Mouse (Mus musculus): ENCODE results near the gene Nectin2.
"Not testable (repeated sequence)": the region's sequence is repeated elsewhere in the genome, so short reads cannot be mapped to it uniquely, and the experiment has no call there.

Nectin2 gene

DNA sequence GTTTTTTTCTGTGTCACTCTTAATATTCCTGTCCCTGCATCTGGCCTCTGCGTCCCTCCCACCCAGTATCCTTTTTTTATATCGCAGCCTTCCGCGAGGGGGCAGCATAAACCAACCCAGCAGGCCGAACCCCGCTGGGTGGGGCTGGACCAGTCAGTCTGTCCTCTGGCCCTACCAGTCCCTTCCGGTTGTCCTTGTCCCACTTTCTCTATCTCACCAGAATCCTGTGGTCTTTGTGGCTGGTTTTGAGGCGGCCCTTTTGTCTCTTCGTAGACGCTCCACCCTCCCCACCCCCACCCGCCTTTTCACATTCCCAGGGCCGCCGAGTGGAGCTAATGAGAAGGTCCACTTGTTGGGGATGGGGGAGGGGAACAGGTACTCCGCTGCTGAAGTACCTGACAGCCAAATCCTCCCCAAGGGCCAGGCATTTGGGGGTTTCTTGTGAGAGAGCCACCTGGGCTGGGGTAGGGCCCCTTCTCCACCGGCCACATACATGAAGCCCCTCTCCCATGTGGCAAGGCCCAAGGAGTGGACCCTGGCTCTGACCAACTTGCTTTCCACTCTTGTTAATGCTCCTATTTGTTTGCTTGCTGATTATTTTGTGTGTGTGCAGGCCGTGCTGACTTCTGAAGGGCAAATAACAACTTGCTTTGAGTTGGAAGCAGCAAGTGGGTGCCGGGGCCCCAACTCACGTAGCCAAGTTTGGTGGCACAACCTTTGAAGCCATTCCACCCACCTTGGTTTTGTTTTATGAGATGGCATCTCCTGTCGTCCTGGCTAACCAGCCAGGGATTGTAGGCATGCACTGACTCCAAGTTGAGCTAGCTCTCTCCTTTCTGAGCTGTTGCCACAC, at the start of gene Nectin2:
Gene Nectin2 (minus strand): TSS at position 267 of the 853 bp plus-strand sequence.
- peak; percentile 49 to 53 for DNase-seq

DNA sequence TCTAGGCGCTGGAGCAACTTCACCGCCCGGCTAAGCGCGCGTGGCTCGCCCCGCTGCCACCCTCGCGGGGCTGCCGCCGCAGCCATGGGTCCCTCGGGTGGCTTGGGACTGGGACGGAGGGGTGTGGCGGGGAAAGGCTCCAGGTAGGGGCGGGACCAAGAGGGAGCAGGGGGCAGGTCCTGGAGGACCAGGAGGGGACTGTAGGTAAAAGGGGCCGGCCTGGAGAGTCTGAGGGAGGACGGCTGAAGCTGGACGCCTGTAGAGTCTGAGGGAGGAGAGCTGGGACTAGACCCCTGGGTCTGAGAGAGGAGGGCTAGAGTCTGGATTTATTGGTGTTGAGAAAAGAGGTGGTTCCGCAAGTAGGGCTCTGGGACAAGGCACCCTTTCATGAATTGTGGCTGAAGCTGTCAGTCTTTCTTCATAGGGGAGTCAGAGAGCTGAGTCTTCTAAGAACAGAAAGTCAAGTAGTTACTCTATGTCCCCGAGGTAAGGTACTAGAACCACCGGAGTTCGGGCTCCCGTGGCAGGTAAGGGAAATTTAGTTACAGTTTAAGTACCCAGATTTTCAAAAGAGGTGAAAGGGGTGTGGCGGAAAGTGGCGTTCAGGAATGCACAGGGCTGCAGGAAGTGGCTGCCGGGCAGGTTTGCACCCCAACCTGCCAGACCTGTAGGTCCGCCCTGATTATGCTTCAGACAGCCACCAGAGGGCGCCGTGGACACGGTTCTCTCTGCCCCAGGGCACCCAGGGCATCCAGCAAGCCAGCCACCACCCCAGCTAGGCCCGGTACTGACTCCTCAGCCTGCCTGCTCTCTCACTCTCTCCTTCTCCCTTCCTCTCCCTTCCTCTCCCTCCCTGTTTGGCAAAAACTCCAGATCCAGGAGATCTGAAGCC, 46.7 kb upstream of the Nectin2 start, which contains the start of gene Cblc:
Gene Cblc (minus strand): TSS at position 113 of the 892 bp plus-strand sequence.
- peak; percentile 46 to 57 for DNase-seq

DNA sequence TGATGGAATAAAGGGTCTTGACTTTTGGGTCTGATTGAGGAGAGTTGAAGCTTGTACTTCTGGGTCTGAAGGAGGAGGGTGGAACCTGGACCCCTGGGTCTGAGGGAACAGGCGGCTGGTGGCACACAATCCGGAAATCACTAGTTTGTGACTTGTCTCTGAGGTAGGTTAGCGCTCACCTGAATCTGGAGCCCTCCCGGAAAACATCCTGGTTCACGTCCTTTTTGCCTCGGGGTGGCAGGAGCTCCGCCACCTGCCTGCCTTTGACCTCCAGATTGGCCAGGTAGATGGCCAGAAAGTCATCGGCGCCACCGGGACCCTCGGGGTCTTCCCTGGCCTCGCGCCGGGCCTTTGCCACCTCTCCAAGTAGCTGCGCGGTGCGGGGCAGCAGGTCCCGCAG, 46.0 kb upstream of the Nectin2 start:
- no peak for DNase-seq

DNA sequence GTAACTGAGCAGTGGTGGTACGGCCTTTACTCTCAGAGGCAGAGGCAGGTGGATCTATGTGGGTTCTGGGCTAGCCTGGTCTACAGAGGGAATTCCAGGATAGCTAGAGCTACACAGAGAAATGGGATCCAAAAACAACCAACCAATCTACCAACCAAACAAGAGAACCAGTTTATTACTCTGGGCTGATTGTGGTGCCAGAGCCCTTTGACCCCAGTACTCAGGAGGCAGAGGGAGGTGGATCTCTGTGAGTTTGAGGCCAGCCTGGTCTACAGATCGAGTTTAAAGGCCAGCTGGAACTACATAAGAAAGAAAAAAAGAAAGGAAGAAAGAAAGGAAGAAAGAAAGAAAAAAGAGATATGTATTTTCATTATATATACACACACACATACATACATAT, 45.0 kb upstream of the Nectin2 start:
- DNase-seq = no peak

DNA sequence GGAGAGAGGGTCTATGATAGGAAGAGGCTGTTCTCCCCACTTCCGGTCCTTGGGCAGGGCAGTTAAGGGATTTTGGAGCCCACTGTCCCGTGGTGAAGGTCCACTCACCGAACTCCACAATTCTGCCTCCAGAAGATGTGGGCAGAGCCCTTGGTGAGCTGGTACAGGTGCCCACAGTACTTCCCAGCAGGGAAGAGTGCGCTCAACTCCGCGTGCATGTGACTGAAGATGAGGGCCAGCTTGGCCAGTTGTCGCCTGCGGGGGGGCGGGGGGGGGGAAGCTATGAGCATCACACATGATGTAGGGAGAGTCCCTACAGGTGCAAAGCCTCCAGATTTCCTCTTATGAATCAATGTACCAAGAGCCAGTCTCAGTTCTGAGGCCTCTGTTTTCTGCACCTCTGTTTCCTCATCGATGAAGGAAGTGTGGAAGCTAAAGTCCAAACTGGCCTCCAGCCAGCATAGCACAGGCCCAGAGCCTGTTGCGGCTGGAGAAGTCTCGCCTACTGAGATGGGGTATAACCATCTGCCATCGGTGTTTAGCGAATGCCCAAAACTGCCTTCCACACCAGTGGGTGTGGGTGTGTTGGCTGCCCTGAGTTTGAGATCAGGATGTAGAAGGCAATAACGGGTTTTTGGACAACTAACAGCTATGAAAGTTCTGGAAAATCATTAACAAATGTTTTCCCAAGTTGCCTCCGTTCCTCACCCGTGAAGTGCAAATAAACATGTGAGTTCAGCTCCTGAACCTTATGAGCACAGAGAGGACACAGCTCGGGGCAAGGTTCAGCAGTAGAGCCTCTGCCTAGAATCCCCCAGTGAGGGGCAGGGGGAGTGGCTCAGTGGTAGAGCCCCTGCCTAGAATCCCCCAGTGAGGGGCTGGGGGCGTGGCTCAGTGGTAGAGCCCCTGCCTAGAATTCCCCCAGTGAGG, 42.7 kb upstream of the Nectin2 start:
- DNase-seq = no peak

DNA sequence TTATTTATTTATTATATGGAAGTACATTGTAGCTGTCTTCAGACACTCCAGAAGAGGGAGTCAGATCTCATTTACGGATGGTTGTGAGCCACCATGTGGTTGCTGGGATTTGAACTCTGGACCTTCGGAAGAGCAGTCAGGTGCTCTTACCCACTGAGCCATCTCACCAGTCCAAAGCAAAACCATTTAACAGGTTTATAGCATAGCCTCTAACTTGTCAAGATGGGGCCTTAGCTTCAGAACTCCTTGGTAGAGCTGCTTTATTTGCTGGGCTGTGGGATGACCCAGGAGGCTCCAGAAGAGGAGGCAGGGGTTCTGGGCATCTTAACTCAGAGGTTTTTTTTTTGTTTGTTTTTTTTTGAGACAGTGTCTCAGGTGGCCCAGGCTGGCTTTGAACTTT, 41.2 kb upstream of the Nectin2 start:
- not testable (repeated sequence) for DNase-seq

DNA sequence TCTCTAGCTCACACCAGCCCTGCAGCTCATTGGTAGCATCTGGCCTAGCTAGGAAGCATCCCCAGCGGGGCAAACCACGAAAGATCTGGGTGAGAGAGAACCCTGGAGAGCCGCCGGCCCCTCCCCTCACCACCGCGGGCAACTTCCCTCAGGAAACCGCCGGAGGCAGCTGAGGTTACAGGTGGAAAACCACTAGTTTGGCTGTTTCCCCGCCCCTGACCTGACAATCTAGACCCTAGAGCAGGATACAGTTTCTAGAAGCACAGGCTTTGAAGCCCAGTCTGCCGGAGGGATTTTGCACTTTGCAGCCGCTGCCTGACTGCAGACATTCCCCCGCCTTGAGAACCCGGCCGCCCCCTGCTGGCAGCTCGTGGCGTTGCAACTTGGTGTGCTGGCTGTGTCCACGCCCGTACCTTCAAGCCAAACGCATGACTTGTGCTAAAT, 39.6 kb upstream of the Nectin2 start:
- DNase-seq = peak; percentile 82 to 88

DNA sequence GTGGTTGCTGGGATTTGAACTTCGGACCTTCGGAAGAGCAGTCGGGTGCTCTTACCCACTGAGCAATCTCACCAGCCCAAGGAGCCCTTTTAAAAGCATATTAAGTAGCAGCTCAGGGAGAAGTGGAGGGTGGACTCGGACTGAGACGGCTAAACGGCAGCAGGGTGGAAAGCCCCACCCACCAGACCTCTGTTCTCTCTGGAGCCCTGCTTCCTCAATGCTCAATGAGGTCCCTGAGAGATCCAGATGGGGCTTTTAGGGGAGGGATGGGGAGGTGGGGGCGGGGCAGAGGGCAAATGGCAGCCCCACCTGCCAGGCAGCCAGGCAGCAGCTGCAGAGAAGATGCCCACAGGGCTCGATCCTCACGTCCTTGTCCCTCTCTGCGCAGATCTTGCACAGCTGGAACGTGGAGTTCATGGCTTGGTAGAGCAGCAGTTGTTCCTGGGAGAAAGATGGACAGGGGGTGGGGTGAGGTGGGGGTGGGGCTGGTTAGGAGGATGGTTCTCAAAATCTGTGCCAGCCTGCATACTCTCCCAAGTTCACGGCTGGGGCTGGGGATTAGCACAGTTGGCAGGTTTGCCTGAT, 35.7 kb upstream of the Nectin2 start:
- no peak for DNase-seq

DNA sequence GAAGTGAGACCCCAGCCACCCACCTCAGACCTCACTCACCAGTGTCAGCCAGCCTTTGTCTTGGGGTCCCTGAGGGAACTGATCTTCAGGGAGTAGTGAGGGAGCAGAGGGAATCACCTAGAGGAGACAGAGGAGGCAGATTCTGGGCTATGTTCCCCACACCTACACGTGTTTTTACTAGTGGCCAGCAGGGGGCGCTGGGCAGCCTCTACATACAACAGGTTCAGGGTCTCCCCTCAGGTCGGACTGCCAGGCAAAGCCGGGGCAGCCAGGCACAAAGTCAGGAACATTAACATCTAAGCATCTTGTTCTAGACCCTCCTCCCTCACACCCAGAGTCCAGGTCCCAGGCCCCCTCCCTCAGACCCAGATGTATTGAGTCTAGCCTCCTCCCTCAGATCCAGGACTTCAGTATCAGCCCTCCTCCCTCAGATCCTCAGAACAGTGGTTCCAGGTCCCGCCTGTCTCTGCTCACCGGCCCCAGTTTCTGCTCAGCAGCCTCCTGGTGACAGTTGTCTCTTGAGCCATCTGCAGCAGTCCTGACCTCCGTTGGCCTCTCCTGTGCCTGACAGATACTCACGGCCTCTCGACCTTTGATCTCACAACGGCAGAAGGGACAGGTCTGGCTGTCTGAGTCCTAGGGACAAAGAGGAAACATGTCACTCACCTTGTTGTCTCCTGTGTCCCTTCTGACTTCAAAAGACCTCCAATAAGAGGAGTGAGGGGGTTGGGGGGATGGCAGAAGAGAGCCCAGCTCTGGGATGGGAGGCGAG, 34.7 kb upstream of the Nectin2 start:
- no peak for DNase-seq

DNA sequence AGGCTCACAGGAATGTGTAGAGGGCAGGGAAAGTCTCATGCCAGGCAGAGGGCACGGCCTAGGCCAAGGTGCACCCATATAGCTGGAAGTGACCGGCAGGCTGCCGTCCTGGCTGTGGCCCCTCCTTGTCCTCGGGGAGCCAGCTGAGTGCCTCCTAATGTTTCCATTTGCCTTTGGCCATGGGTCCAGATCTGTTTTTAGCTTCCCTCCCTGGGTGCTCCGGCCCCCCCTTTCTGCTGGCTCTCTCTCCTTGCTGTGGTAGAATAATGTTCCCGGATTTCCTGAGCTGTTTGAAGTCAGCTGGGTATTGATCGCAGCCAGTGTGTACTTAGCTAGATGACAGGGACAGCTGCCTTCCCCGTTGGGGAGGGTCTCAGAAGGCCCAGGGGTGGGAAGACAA, 33.3 kb upstream of the Nectin2 start:
- DNase-seq = no peak

DNA sequence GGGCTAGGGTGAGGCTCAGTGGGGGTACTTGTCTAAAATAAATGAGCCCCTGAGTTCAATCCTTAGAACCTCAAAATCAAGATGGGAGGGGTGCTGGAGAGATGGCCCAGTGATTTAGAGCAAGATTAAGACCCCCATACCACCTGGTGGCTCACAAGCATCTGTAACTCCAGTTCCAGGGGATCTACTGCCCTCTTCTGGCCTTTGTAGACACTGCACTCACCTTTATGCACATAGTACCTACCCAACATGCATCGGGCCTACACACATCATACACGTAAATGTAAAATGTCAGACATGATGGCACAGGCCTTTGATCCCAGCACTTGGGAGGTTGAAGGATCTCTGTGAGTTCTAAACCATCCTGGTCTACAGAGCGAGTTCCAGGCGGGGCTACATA, 32.4 kb upstream of the Nectin2 start:
- no peak for DNase-seq

DNA sequence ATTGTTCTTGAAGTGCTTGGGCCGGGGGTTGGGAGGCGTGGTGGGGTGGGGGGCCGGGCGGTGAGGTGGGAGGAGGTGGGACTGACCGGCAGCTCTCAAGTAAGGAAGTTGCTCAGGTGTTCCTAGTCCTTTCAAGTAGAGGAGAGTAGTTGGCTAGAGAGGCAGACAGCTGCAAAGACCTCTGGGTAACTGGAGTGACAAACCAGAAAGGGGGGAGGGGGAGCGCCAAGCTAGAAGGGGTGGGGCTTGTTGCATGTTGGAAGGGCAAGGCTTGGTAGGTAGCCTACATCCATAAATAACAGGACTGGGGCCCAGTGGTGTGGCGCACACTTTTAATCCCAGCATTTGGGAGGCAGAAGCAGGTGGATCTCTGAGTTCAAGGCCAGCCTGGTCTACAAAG, 31.5 kb upstream of the Nectin2 start:
- no peak for DNase-seq

DNA sequence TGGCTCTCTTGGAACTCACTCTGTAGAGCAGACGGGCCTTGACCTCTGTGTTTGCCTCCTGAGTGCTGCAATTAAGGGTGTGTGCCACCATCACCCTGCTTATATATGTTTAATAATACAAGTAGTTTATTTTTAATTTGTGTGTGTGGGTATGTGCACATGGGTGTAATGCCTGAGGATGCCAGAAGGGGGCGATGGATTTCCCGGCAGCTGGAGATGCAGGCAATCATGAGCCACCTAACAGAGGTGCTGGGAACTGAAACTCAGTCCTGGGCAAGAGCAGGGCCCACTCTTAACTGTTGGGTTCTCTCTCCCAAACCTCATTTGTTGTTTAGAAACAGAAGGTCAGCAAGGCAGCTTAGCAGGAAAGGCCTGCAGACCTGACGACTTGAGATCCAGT, 29.6 kb upstream of the Nectin2 start:
- no peak for DNase-seq

DNA sequence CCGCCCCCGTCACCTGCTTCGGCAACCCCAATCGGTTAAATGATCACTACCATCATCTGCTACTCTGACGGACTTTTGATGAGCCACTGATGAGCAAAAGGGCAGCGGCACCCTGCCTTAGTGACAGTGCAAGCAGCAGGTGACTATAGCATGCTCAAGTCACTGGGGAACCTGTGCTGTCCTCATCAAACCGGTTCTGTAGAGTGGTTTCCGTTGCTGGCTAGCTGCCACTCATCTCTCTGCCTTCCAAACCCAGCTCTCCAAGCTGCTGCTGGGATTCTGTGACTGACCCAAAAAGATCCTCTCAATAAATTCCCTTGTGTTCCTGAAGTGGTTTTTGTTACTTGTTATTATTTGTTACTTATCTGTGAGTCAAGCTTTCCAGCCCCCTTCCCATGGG, 28.4 kb upstream of the Nectin2 start:
- DNase-seq = no peak

DNA sequence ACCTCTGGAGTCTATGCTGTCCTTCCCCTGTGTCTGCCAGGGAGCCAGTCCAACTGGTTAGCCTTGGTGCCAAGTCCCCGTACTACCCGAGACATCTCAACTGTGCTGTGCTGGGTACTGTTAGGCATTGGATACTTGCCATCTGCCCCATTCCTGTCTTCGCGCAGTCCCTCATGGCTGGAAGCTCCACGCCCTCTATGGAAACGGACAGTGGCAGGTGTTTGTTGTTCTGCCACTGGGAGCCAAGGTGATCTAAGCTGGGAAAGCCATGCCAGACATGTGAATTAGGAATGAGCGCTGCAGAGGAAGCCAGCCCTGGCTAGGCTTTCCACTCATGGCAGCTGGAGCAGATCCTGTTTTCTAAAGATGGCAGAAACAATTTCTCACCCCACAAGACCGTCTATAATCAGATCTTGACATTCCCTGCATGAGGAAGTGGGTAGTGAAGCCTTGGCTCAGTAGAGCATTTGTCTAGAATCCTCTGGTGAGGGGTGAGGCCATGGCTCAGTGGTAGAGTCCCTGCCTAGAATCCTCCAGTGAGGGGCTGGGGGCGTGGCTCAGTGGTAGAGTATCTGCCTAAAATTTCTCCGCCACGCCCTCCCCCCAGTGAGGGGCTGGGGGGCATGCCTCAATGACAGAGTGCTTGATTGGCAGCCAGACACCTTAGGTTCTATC, 26.9 kb upstream of the Nectin2 start:
- no peak for DNase-seq

DNA sequence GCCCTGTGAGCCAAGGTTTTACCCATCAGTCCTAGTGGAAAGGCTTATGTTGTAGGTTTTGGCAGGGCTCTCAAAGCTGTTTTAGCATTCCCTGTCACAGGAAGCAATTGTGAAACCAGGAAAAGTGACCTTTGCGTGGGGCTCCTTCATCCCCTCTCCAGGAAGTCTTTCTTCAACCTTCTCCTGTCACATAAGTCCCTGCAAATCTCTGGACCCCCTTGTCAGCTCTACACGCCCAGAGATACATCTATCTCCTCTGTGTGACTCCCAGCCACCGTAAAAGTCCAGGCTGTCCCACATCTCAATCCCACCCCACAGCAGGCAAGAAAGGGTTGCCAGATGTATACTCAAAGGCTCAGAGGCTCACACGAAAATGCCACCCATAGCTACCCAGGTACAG, 21.4 kb upstream of the Nectin2 start:
- no peak for DNase-seq

DNA sequence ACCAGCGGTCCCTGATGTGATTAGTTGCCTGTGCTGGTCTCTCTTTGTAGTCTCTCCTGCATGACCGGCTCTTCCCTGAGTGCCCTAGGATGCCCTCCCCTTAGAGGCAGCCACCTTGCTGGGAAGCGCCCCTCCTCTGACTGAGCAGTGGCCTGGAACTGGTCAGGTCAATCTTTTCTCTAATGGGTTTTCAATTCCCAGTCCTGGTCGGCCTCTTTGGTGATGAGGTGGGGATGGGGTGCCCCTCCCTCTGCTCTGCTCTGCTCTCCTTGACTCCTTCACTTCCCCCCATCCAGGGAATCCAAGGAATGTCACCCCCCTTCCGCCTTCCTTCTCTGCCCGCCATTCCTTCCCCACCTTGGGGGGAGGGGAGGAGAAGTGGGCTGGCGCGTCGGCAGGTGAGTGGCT, 20.7 kb upstream of the Nectin2 start, which contains the start of gene Bcam:
Gene Bcam (minus strand): TSS at position 33 of the 408 bp plus-strand sequence.
- DNase-seq = no peak

DNA sequence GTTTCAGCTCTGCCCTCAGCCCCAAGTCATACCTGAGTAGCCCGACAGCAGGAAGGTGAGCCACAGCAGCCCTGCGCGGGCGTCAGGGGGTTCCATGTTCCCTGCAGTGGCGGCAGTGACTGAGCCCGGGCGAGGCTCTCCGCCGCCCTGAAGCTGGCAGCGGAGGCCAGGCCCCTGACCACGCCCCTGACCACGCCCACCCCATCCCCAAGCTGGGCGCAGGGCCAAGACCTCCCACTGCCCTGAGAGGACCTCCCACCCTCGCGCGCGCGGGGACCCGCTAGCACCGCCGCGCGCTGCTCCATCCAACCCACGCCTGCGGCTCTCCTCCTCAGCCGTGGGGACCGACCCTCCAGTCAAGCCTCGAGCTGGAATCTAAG, 20.1 kb upstream of the Nectin2 start:
- DNase-seq = peak; percentile 14 to 27

DNA sequence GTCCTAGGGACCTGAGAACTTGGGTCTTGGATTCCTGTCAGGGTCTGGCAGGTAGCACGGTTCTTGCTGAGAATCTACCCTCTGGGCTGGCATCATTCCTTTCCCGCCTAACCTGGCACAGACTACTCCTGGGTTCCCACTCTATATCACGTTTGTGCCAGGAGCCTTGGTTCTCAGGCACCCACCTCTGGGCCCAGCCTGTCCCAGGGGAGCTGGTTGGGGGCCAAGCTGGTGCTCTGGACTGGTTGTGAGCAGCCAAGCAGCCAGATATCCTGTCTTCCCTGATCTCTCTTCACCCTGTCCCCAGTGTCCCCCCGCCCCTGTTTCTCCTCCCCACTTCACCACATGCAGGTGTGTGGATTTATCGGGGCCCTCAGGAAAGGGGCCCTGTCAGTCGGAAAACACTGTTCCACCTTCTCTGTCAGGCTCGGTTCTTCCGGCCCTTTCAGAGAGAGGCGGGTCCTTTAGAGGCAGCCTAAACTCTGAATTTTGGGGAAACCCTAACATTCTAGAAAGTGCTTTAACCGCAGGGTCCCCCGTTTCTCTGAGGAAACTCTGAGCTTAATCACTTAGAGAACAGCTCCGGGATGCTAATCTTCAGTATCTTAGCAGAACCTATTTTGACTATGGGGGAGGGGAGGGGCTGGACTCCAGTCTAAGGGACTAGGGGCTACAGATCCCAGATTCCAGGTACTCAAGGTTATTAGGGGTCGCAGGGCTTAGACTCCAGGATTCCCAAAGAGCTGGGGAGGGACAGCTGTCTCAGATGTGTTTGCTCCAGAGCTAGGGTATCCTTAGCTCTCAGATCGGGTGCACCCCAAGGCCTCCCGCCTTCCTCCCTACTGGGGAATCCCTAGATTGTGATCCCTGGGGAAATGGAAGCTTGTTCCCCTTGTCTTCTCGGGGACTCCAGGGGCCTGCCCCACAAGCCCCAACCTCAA, 19.4 kb upstream of the Nectin2 start:
- no peak for DNase-seq

DNA sequence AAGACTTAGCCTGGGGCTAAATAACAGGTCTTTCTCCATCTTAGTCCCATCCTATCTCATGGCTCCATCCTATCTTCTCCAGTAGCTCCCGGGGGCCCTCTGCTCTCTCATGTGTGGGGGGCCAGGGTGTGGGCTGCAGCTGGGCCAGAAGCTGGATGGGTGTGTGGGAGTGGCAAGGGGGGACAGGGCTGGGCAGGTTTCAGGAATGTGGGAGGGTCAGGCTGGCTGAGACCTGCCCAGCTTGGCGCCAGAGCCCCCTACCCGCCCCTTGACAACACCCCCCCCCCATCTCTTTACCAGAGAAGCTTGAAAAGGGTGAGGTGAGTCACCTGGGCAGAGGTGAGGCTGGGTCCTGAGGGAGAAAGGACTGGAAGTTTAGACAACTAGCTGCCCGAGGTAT, 18.7 kb upstream of the Nectin2 start:
- DNase-seq = no peak
